Mouse (Mus musculus): ENCODE measurements around the gene Trim47.

DNA sequence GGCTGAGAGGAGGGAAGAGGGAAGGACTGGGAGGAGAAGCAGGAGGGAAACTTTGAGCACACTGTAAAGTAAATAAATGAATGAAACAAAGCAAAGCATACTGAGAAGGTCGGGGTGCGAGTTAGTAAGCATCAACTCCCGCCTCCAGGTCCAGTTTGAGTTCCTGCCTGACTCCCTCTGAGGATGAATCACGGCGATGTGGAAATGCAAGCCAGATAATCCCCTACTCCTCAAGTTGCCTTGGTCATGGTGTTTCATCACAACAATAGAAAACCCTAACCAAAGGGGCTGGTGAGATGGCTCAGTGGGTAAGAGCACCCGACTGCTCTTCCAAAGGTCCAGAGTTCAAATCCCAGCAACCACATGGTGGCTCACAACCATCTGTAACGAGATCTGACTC, 49.0 kb upstream of the Trim47 start:
- TF ChIP-seq CTCF (IDR thresholded peaks at IDR 0.05; ENCODE audit: control insufficient read depth, insufficient read depth, insufficient replicate concordance, low read depth, low read length) (no peak), POLR2A (IDR thresholded peaks at IDR 0.05; ENCODE audit: control insufficient read depth, low read depth, low read length) (no peak)

Data from testis, adult 2 months (tissue).